In the genomic region with DNA sequence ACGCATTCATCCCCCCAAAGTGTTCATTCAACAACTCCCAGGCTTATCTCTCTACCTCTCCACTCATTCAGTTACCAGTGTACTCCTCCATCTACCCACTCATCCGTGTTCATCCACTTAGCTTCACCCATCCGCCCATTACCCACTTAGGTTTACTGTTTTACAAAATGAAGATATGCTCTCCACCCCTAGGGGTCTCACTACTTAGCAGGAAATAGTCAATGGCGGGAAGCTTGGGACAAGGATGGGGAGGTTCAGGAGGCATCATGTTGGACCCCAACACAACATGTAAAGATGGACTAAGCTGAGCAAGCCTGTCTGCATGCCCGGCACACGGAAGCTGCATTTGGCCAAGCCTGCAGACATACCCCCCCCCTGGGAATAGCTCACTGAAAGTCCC, we compare ENCODE assay signal across 24 mouse cellular contexts. TPM values are rescaled to one million over a fixed set of nuclear protein-coding genes. Genes with fewer than 3 reads are reported as not detected.
DNase-seq lines count a peak whose midpoint lies in the region; ATAC-seq and TF ChIP-seq lines count a peak whose summit lies in the region.
"Had no signal": no experiment of that assay in that cellular context is flagged by ENCODE, and none has a peak within 500 bp of the region (broad histone marks: within the 10 kb centered on the region; RNA-seq: fewer than 3 reads in every experiment).

No protein-coding gene starts in this region.

- no peak for DNase-seq in kidney, postnatal 0 days (ENCODE audit: low spot score)
- no peak for DNase-seq in lung, postnatal 0 days (ENCODE audit: low spot score)
- DNase-seq in lung, adult 18-20 months, result no peak
- peak; percentile 55 for DNase-seq in ZHBTc4 (ENCODE audit: low read depth, low spot score)
- no peak for DNase-seq in embryo, embryonic 10 days (ENCODE audit: low spot score)
- DNase-seq in left cerebral cortex, adult 8-10 months (ENCODE audit: low spot score in 2 of 2), result no peak
- DNase-seq: adrenal gland, postnatal 14 days; cerebellum, adult 9-10 months; gastrocnemius, postnatal 36 days; kidney, postnatal 4 days; liver, embryonic 13.5 days; lung, postnatal 10 days; spleen, adult 18-20 months; thymus, postnatal 14 days had no signal

- 85% methylated on average over 6 of the region's 6 CpGs for WGBS in kidney, postnatal 0 days
- 82% methylated on average over 6 of the region's 6 CpGs for WGBS in kidney, embryonic 15.5 days
- 78% methylated on average over 6 of the region's 6 CpGs for WGBS in lung, postnatal 0 days

- 0 out of 2 replicates have a peak, but pooled peaks cover 5% of the 10 kb centered on the region for H3K4me1 ChIP-seq in kidney, postnatal 0 days (replicated peaks; ENCODE audit: insufficient read depth, low read length)
- peaks cover 22% of the 10 kb centered on the region for H3K4me1 ChIP-seq in kidney, embryonic 15.5 days
- peaks cover 7% of the 10 kb centered on the region; the same call in 1 of the 2 replicates for H3K4me1 ChIP-seq in lung, postnatal 0 days (ENCODE audit: insufficient read depth, low read depth, low read length)
- H3K4me1 ChIP-seq in ES-Bruce4 (ENCODE audit: control insufficient read depth, insufficient read depth, low read length), result no peaks in the 10 kb centered on the region
- H3K4me1 ChIP-seq: liver, embryonic 13.5 days had no signal

- H3K9ac ChIP-seq in kidney, postnatal 0 days (ENCODE audit: low read depth, low read length), result no peak overlapping the region
- no peak overlapping the region for H3K9ac ChIP-seq in kidney, embryonic 15.5 days
- no peak overlapping the region for H3K9ac ChIP-seq in lung, postnatal 0 days (replicated peaks; ENCODE audit: low read depth)
- H3K9ac ChIP-seq in ES-Bruce4 (ENCODE audit: low read depth, poor library complexity, severe bottlenecking), result no peak overlapping the region
- H3K9ac ChIP-seq: limb, embryonic 12.5 days; liver, embryonic 13.5 days; midbrain, embryonic 12.5 days had no signal

- TF ChIP-seq CTCF in kidney, postnatal 0 days (IDR thresholded peaks at IDR 0.05; ENCODE audit: low read depth), result peak; percentile 54
- TF ChIP-seq CTCF in lung, postnatal 0 days (IDR thresholded peaks at IDR 0.05), result peak; percentile 53
- peak; percentile 28 for TF ChIP-seq CTCF in ES-Bruce4 (IDR thresholded peaks at IDR 0.05; ENCODE audit: low read depth, low read length)

- no peak for TF ChIP-seq EP300 in lung, postnatal 0 days (IDR thresholded peaks at IDR 0.05)
- TF ChIP-seq EP300 in ES-Bruce4 (IDR thresholded peaks at IDR 0.05; ENCODE audit: insufficient read depth, low read depth, low read length), result no peak

- no peak for TF ChIP-seq POLR2A in ES-Bruce4 (IDR thresholded peaks at IDR 0.05; ENCODE audit: insufficient read depth, low read length)

- H3K9me3 ChIP-seq in kidney, postnatal 0 days (replicated peaks; ENCODE audit: low read length), result no peaks in the 10 kb centered on the region
- H3K9me3 ChIP-seq in kidney, embryonic 15.5 days (replicated peaks), result no peaks in the 10 kb centered on the region
- H3K9me3 ChIP-seq in lung, postnatal 0 days (ENCODE audit: low read length), result no peaks in the 10 kb centered on the region
- H3K9me3 ChIP-seq in ES-Bruce4 (replicated peaks; ENCODE audit: control insufficient read depth, insufficient read depth, low read length, poor library complexity, severe bottlenecking), result no peaks in the 10 kb centered on the region
- H3K9me3 ChIP-seq: forebrain, embryonic 10.5 days; G1E; heart, embryonic 10.5 days; hindbrain, embryonic 10.5 days; limb, embryonic 12.5 days; liver, embryonic 13.5 days; midbrain, embryonic 12.5 days had no signal

- no peak overlapping the region for H3K4me3 ChIP-seq in kidney, postnatal 0 days (replicated peaks; ENCODE audit: low read depth, low read length)
- H3K4me3 ChIP-seq in kidney, embryonic 15.5 days (replicated peaks), result no peak overlapping the region
- H3K4me3 ChIP-seq in lung, postnatal 0 days (ENCODE audit: low read depth, low read length), result no peak overlapping the region
- no peak overlapping the region for H3K4me3 ChIP-seq in ES-Bruce4 (ENCODE audit: low read depth, low read length)
- H3K4me3 ChIP-seq: forebrain, embryonic 10.5 days; heart, embryonic 10.5 days; hindbrain, embryonic 10.5 days; limb, embryonic 12.5 days; liver, embryonic 13.5 days; midbrain, embryonic 12.5 days had no signal

- H3K27me3 ChIP-seq in kidney, postnatal 0 days (ENCODE audit: insufficient read depth, low read length), result no peaks in the 10 kb centered on the region
- no peaks in the 10 kb centered on the region for H3K27me3 ChIP-seq in kidney, embryonic 15.5 days
- H3K27me3 ChIP-seq in lung, postnatal 0 days (replicated peaks; ENCODE audit: insufficient read depth, low read length), result no peaks in the 10 kb centered on the region
- H3K27me3 ChIP-seq in ES-Bruce4 (ENCODE audit: control insufficient read depth, insufficient read depth, low read length, poor library complexity, severe bottlenecking), result no peaks in the 10 kb centered on the region
- H3K27me3 ChIP-seq: liver, embryonic 13.5 days had no signal

- no peak overlapping the region for H3K27ac ChIP-seq in kidney, postnatal 0 days
- H3K27ac ChIP-seq in kidney, embryonic 15.5 days, result no peak overlapping the region
- H3K27ac ChIP-seq in lung, postnatal 0 days (ENCODE audit: low read length), result no peak overlapping the region
- no peak overlapping the region for H3K27ac ChIP-seq in ES-Bruce4 (ENCODE audit: insufficient read depth, low read length)
- H3K27ac ChIP-seq: forebrain, embryonic 10.5 days; heart, embryonic 10.5 days; hindbrain, embryonic 10.5 days; limb, embryonic 12.5 days; liver, embryonic 13.5 days; midbrain, embryonic 12.5 days had no signal

- ATAC-seq in kidney, postnatal 0 days (replicated peaks; ENCODE audit: low FRiP score, low read depth), result no peak
- ATAC-seq in kidney, embryonic 15.5 days (replicated peaks; ENCODE audit: low FRiP score), result no peak
- no peak for ATAC-seq in lung, postnatal 0 days
- ATAC-seq: hindbrain, embryonic 16.5 days; intestine, embryonic 16.5 days had no signal

- H3K4me2 ChIP-seq in kidney, postnatal 0 days (ENCODE audit: low read length), result no peak overlapping the region
- no peak overlapping the region for H3K4me2 ChIP-seq in kidney, embryonic 15.5 days
- no peak overlapping the region for H3K4me2 ChIP-seq in lung, postnatal 0 days (replicated peaks; ENCODE audit: low read depth, low read length)
- H3K4me2 ChIP-seq: limb, embryonic 12.5 days; liver, embryonic 13.5 days; midbrain, embryonic 12.5 days had no signal

- no peaks in the 10 kb centered on the region for H3K36me3 ChIP-seq in kidney, postnatal 0 days (ENCODE audit: insufficient read depth, low read length)
- no peaks in the 10 kb centered on the region for H3K36me3 ChIP-seq in kidney, embryonic 15.5 days
- no peaks in the 10 kb centered on the region for H3K36me3 ChIP-seq in lung, postnatal 0 days (ENCODE audit: insufficient read depth, low read length)
- no peaks in the 10 kb centered on the region for H3K36me3 ChIP-seq in ES-Bruce4 (ENCODE audit: control insufficient read depth, insufficient read depth, low read length, poor library complexity, severe bottlenecking)
- H3K36me3 ChIP-seq: forebrain, embryonic 10.5 days; G1E; heart, embryonic 10.5 days; hindbrain, embryonic 10.5 days; limb, embryonic 12.5 days; liver, embryonic 13.5 days; midbrain, embryonic 12.5 days had no signal

RNA-seq across cellular contexts. Expression of a gene that starts 31.4 kb away (rescaled TPM):
- polyA plus RNA-seq in kidney, postnatal 0 days (2015; fragmentation: Nextera tagmentation; extraction: Ambion mirVana), result 0.29 and 0.71 TPM in 2 replicates
- polyA plus RNA-seq in kidney, embryonic 15.5 days (2015; fragmentation: Nextera tagmentation; extraction: Ambion mirVana), result 1.8 and 2.6 TPM in 2 replicates
- 0.18 and 0.92 TPM in 2 replicates for polyA plus RNA-seq in lung, postnatal 0 days (2015; fragmentation: Nextera tagmentation; extraction: Ambion mirVana)
- polyA plus RNA-seq in ES-Bruce4 (2011; ENCODE audit: insufficient read depth, insufficient read length, low read depth, missing spikeins), result 5.6 and 8.3 TPM in 2 replicates
- total RNA-seq in left cerebral cortex, adult 8-10 months (2022), result 1 to 10 TPM; 1.1 to 4.3 (median 2.1) TPM

RNA-seq across cellular contexts. Expression of a gene that starts 37.3 kb away (rescaled TPM):
- polyA plus RNA-seq in kidney, postnatal 0 days (2015; fragmentation: Nextera tagmentation; extraction: Ambion mirVana), result 0.89 and 1.2 TPM in 2 replicates
- polyA plus RNA-seq in kidney, embryonic 15.5 days (2015; fragmentation: Nextera tagmentation; extraction: Ambion mirVana), result 2.9 and 3.3 TPM in 2 replicates
- polyA plus RNA-seq in lung, postnatal 0 days (2015; fragmentation: Nextera tagmentation; extraction: Ambion mirVana), result 0.69 and 0.70 TPM in 2 replicates
- 3.5 and 4.2 TPM in 2 replicates for polyA plus RNA-seq in ES-Bruce4 (2011; ENCODE audit: insufficient read depth, insufficient read length, low read depth, missing spikeins)
- total RNA-seq in left cerebral cortex, adult 8-10 months (2022), result 1 to 10 TPM in 3 of 4 experiments, under 1 TPM in 1; 0.50 to 2.6 (median 1.3) TPM

RNA-seq across cellular contexts. Expression of a gene that starts 37.4 kb away (rescaled TPM):
- 24.7 and 25.7 TPM in 2 replicates for polyA plus RNA-seq in kidney, postnatal 0 days (2015; fragmentation: Nextera tagmentation; extraction: Ambion mirVana)
- polyA plus RNA-seq in kidney, embryonic 15.5 days (2015; fragmentation: Nextera tagmentation; extraction: Ambion mirVana), result 19.4 and 21.9 TPM in 2 replicates
- 18.1 and 22.6 TPM in 2 replicates for polyA plus RNA-seq in lung, postnatal 0 days (2015; fragmentation: Nextera tagmentation; extraction: Ambion mirVana)
- 16.2 and 18.2 TPM in 2 replicates for polyA plus RNA-seq in ES-Bruce4 (2011; ENCODE audit: insufficient read depth, insufficient read length, low read depth, missing spikeins)
- total RNA-seq in left cerebral cortex, adult 8-10 months (2022), result 1 to 10 TPM; 3.6 to 4.6 (median 4.2) TPM
